Mouse (Mus musculus): Measurements from ENCODE around the gene Chga. TPM values are rescaled to one million over a fixed set of nuclear protein-coding genes. Genes with fewer than 3 reads are reported as not detected.

The Chga gene
- total RNA-seq, 2 experiments from 2014 or later: not detected

- intact Hi-C loops (cut with DNase I): no loop called here
- no peak for TF ChIP-seq CTCF (IDR thresholded peaks at IDR 0.05)
- no peak overlapping the region for H3K4me3 ChIP-seq
- no peak for DNase-seq
- H3K27ac ChIP-seq: no peak overlapping the region
Measured at GRCm38 (mm10) chr12:102610927-102611326, 56.2 kb downstream of the Chga start.

GRCm38 (mm10) chr12:102612431-102612830 is 57.7 kb downstream of the Chga start:
- intact Hi-C loops (cut with DNase I): no loop called here
- Histone ChIP-seq H3K4me3 (no peak overlapping the region), H3K27ac (no peak overlapping the region)
- TF ChIP-seq CTCF (IDR thresholded peaks at IDR 0.05): no peak
- no peak for DNase-seq

GRCm38 (mm10) chr12:102613411-102613810 is 58.6 kb downstream of the Chga start:
- Histone ChIP-seq H3K4me3 (no peak overlapping the region), H3K27ac (no peak overlapping the region)
- intact Hi-C loops (cut with DNase I): no loop called here
- DNase-seq: no peak
- TF ChIP-seq CTCF (IDR thresholded peaks at IDR 0.05): no peak

Other genes with a start within 250 kb of the Chga start
- 10 to 100 TPM; 21.1 to 30.2 TPM for gene Lgmn, start 115.2 kb upstream of the Chga start, total RNA-seq (2021)
- gene Golga5, start 85.8 kb upstream of the Chga start, total RNA-seq (2021): 10 to 100 TPM; 30.0 to 31.2 TPM
- 1 to 10 TPM; 6.5 to 6.6 TPM for gene Itpk1, start 150.0 kb downstream of the Chga start, total RNA-seq (2021)
- 1 to 10 TPM; 4.8 to 5.5 TPM for gene Moap1, start 188.7 kb downstream of the Chga start, total RNA-seq (2021)
- 1 to 10 TPM; 2.3 to 3.5 TPM for gene Tmem251, start 188.8 kb downstream of the Chga start, total RNA-seq (2021)
- gene Gm28051, start 202.8 kb downstream of the Chga start, total RNA-seq (2021): not detected
- gene Gon7, start 202.8 kb downstream of the Chga start, total RNA-seq (2021): 10 to 100 TPM in 1 of 2 experiments, 1 to 10 TPM in 1; 7.7 to 11.3 TPM
- gene Ubr7, start 203.0 kb downstream of the Chga start, total RNA-seq (2021): 10 to 100 TPM; 14.1 to 15.6 TPM
- 1 to 10 TPM; 1.9 to 3.7 TPM for gene Gm20604, start 203.7 kb downstream of the Chga start, total RNA-seq (2021)

Measured in gastrocnemius, adult 2 months (tissue).